Mouse (Mus musculus) MN1 (cell line): ENCODE results near the gene Arid1b.

Source experiments
- DNase-seq: peaks from one replicate; pipeline ENCODE4 v3.0.0-alpha.2; 2016; ENCODE audit warnings: low spot score

Gene Arid1b

DNA sequence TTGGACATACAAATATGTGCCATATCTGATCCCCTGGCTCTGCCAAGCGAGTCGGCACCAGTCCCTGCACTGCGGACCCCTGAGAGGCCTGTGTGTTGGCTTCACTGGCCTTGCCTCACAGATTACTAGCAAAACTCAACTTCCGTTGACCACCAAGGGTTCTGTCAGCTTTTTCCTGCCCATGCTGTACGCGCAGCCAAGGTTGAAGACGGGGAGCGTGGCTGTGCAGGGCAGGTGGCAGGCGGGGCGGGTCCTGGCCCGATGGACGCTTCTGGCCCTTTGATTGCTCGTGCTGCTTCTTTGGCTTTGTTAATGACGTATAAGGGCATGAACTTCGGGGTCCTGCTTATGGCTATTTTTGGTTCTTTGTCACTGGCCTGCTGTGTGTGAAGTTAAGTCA lies 253.6 kb downstream of the Arid1b start:
- no peak for DNase-seq

- DNase-seq, result no peak
These were observed 255.0 kb downstream of the Arid1b start for GRCm38 (mm10) chr17:5248957-5249656.

DNA sequence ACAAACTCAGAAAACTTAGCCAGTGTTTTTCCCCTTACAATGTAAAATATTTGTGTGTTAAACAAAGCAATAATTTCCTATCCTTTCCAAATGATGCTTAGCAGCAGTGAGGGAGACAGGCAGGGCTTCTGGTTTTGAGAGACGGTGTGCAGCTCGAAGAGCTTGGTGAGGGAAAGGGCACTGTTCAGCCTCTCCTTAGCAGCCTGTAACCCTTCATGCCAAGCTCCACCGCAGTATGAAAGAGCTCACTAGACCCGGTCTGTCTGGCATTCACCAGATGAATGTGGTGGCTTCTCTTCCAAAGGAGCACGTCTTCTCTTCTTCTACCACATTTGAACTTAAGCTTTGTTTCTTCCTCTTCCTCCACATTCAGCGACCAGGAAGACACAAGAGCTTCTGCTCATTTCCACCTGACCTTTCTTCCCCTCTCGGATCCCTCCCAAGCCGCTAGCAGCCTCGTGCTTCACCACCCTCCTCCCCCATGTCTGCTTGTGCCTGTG lies 255.6 kb downstream of the Arid1b start:
- DNase-seq, result no peak

GRCm38 (mm10) chr17:5252436-5252835 lies 258.3 kb downstream of the Arid1b start:
- DNase-seq, result peak; percentile 60

DNA sequence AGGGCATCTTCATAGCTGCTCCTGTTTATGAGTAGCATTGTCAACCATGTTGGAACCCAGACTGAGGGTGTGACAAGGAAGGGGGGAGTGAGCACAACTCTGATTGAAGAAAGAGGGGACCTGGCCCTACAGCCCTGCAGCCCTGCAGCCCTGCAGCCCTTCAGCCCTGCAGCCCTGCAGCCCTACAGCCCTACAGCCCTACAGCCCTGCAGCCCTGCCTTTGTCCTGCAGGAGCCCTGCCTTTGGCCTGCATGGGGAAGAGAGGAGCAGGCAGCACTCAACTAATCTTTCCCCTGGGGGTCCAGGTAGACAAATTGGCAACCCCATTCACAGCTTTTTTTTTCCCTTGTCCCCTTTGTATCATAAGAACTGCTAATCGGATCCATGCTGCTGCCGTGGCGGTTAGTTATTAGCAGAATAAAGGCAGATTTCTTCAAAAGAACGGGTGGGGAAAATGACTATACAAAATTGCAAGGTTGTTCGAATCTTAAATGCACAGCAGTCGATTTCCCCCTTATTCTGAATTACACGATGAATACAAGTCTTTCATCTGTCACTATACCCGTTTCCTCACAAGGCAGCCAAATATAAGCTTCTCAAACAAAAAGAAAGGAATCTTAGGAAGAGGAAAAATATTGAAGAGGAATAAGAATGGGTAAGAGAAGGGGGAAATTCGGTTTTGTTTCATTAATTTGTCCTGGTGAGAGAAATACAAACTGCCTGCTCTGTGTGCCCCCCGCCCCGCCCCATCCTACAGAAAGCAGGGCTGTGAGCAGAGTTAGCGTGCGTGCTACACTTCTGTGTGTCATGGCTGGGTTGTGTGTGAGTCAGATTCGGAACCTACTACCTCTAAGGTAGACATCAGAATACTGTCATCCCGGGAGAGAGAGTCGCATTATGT lies 260.8 kb downstream of the Arid1b start:
- DNase-seq, result no peak

GRCm38 (mm10) chr17:5255618-5255933 lies 261.4 kb downstream of the Arid1b start:
- no peak for DNase-seq

- DNase-seq, result no peak
These were observed 264.8 kb downstream of the Arid1b start for GRCm38 (mm10) chr17:5258978-5259377.

GRCm38 (mm10) chr17:5261131-5261651 lies 267.1 kb downstream of the Arid1b start:
- no peak for DNase-seq

DNA sequence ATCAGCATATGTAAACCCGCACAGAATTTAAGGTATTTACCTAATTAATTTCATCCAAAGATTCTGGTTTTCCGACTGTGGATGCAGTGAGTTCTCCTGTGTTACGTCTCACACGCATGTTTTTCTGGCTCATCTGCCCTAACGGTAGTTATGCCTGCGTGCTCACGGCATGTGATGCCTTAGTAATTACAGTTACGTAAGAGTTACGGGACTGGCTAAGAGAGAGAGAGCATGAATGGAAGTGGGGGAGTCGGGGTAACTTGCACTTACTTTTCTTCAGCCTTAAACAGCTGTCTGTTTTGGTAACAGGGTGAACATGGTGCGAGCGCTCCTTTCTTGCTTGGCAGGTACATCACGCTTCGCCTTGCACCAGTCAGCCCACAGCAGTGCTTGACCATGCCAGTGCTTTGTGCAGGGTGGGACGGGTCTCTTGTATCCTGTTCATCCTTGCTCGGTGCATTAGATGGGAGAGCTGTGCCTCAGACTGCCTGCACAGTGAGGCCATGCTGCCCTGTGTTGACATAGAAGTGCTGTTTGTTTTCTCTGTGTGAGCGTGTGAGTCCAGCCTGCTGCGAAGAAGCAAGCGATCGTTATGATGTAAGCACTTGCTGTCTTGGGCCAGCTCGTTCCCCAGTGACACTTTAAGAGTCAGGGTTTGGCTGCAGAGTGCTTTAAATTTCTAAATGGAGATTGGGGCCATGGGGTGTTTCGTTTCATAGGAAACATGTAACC lies 267.9 kb downstream of the Arid1b start:
- DNase-seq, result no peak

DNA sequence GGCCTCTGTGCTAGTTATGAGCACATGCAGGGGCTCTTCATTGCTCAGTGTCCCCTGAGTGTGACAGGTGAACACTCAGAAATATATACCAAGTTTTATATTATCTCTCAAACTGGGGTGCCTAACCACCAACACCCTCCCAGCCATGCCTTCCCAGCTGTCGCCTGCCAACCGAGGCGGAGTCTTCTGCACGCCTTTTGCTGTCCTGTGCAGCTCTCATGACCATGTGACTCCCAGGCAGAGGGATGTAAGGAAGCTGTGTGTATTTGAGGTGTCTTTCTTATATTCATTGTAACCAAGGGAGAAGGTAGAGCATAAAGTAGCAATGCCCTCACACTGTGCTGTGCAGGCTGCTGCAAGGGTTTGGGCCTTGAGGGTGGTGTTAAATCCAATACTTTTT lies 268.7 kb downstream of the Arid1b start:
- no peak for DNase-seq

DNA sequence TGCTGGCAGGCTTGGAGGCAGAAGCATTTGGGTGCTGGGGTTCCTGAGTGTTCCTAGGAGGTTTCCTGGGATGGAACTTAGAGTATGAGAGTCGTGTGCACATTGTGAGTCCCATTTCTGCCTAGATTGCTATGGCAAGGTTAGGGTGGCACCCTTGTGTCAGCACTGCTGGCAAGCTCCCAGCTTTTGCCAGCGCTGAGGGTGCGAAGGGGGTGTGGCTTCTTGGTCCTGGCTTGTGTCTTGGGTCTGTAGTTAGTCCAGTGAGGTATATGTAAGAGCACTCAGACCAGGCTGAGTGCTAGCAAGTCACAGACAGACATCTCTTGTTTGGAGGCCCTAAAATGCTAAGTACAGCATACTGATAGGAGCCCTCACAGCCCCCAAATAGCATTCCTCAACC lies 270.7 kb downstream of the Arid1b start:
- DNase-seq, result no peak

- no peak for DNase-seq
These were observed 271.5 kb downstream of the Arid1b start for GRCm38 (mm10) chr17:5265615-5266014.

- DNase-seq, result no peak
These were observed 273.6 kb downstream of the Arid1b start for GRCm38 (mm10) chr17:5267747-5268146.

GRCm38 (mm10) chr17:5269302-5269701 lies 275.2 kb downstream of the Arid1b start:
- DNase-seq, result no peak

DNA sequence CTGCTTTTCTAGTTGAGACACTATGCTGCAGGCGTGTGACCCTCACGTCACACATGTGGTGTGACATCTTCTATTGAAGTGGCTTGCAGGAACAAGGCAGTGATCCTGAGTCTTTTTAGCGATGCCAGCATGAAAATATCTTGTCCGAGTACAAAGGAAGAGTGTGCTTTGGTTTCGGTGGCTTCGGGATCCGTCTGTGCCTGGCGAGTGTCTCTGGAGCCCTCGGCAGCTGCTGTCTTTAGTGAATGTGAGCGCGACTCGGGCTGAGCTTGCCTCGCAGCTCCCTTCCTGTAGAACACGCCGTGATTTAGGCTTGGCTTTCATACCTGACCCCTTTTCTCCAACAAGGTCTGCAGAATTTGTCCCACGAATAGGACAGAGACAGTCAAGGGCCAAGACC lies 275.6 kb downstream of the Arid1b start:
- no peak for DNase-seq

DNA sequence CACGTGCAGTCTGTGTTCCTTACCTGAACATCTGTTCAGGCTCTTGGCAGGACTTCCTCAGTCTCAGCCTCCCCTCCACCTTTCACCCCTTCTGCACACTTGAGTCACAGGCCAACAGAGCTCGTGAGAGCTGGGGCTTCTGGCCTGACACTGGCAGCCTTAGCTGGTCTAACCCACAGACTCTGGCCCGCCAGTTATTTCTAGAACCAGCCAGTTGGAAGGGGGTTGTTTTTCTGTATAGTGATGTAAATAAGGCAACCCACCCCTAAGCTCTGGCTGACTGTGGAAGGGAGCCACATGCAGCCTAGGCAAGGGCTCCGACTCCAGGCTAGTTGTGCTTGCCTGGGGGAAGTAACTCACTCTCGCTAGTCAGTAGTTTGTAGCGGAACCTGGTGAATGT lies 276.7 kb downstream of the Arid1b start:
- no peak for DNase-seq

DNA sequence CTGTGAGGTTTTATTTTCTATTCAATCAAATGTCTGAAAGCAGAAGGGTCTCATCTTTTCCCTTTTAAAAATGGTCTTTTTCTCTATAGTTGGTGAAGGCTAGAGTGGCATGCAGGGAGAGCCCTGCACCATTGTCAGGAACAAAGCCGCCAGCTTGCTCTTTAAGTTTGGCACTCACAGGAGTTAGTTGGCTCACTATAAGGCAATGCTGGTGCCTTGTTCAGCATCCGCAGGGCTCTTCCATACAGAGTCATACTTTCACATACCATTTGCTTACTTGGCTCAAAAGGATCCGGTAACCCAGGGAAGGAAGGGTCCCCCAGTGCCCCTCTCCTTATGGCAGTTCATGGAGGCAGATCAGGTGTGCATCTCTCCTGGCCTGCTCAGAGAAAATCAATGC lies 279.0 kb downstream of the Arid1b start:
- no peak for DNase-seq

DNA sequence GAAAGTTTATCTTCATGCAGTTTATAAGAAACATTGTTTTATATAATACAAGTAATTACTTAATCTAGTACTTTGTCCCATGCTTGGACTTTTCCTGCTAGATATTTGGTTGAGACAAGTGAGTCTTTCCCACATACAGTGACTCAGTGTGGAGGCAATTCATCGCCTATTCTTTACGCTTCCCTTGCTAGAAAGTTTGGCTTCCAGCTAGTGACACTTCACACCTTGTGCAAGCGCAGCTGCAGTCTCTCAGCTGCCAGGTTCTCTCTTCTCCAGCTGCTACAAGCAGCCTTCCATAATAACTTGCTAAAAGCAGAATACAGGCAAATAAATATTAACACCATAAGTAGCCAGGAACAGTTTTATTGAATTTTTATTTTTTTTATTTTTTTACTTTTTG lies 279.6 kb downstream of the Arid1b start:
- no peak for DNase-seq

DNA sequence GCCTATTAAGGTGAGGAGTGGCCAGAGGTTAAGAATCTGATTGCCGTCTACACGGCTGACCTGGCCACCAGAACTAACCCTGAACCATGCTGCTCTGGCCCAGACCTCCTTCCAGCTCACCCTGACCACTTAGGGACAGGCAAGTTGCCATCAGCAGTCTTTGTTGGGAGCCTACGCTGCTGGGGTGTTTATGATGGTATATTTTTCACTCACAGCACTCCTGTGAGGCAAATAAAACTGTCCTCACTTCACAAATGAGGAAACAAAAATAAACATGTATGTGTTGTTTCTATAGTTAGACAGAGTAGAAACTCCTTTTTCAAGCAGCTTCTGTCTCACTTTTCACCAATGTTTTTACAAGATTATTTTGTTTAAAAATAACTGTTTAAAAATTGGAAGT lies 280.3 kb downstream of the Arid1b start:
- no peak for DNase-seq

GRCm38 (mm10) chr17:5275749-5276148 lies 281.6 kb downstream of the Arid1b start:
- no peak for DNase-seq

GRCm38 (mm10) chr17:5277137-5277871 lies 283.2 kb downstream of the Arid1b start:
- DNase-seq, result no peak
